Mouse (Mus musculus): Measurements from ENCODE around the gene Ripor3.

DNA sequence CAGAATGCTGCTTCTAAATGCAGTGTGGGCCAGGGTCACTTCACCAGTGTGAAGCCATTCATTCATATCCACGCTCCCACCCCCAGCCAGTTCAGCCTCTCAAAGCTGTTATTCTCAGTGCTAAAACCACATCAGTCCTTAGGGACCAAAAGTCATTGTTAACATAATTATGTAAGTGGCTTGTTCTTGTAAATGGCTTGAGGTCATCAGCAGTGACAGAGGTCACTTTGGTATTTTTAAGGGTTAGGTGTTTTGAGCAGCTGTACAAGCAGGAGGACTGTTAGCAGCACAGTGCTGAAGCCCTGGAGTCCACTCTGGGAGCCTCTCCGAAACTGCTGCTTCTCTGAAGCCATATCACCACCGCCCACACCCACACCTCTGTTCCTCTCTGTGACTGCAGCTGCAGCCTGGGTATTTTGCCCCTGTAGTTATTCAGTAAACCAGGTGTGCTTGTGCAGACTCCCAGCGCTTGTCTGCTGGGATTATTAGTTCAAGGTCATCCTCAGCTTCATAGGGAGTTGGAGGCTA lies 51.0 kb downstream of the Ripor3 start:
- TF ChIP-seq POLR2A (IDR thresholded peaks at IDR 0.05; ENCODE audit: low read depth, low read length) (no peak), CTCF (IDR thresholded peaks at IDR 0.05; ENCODE audit: extremely low read depth, insufficient read length, insufficient replicate concordance, low read depth, low read length) (no peak)
